Mouse (Mus musculus) CH12.LX (cell line): Measurements from ENCODE around the gene Dmwd. TPM values are rescaled to one million over a fixed set of nuclear protein-coding genes. Genes with fewer than 3 reads are reported as not detected.

Source experiments
- DNase-seq: peaks from one replicate; pipeline ENCODE4 v3.0.0-alpha.2; 2013; ENCODE audit errors: extremely low read depth
- H3K27ac ChIP-seq: 2 replicates; pipeline ENCODE4 v1.5.1; 2012; ENCODE audit warnings: low read depth, mild to moderate bottlenecking, control low read depth, moderate library complexity; ENCODE audit not compliant: insufficient read depth
- H3K27me3 ChIP-seq: replicated peaks from 2 replicates; pipeline ENCODE3; 2012; ENCODE audit warnings: inconsistent platforms
- H3K36me3 ChIP-seq, 2 experiments: replicated peaks in 1 of 2; 2 replicates each; pipeline versions ENCODE3 to v1.6.1; 2012; ENCODE audit warnings: inconsistent platforms in 1 of 2, low read length in 1 of 2, mild to moderate bottlenecking in 1 of 2, mixed read lengths in 1 of 2, moderate library complexity in 1 of 2; ENCODE audit not compliant: control insufficient read depth in 1 of 2, insufficient read depth in 1 of 2
- H3K4me1 ChIP-seq, 2 experiments: 2 replicates each; pipeline ENCODE4 v1.6.1; 2012; ENCODE audit warnings: inconsistent platforms in 1 of 2, moderate library complexity in 1 of 2; ENCODE audit not compliant: insufficient read depth in 2 of 2, control insufficient read depth in 1 of 2
- H3K4me2 ChIP-seq: 2 replicates; pipeline ENCODE4 v1.6.1; 2012; ENCODE audit warnings: low read depth, mild to moderate bottlenecking, control low read depth; ENCODE audit not compliant: poor library complexity, insufficient read depth, severe bottlenecking
- H3K4me3 ChIP-seq, 3 experiments: fragments of 150-350 bp in 1 of 3; sonication (generic) in 1 of 3; replicated peaks in 1 of 3; 2 replicates each; pipeline versions ENCODE3 to v1.5.1; 2011 to 2012; ENCODE audit warnings: low read depth in 2 of 3, low read length in 2 of 3, mild to moderate bottlenecking in 2 of 3, moderate library complexity in 2 of 3, control low read depth in 1 of 3, improper control_type of control experiment in 1 of 3, inconsistent platforms in 1 of 3, mixed read lengths in 1 of 3; ENCODE audit not compliant: poor library complexity in 1 of 3
- H3K79me2 ChIP-seq: replicated peaks from 2 replicates; pipeline ENCODE4 v1.6.1; 2012; ENCODE audit warnings: mild to moderate bottlenecking, moderate library complexity; ENCODE audit not compliant: control insufficient read depth, poor library complexity, insufficient read depth, severe bottlenecking; ENCODE audit errors: extremely low read depth
- H3K9ac ChIP-seq: 2 replicates; pipeline ENCODE4 v1.6.1; 2012; ENCODE audit warnings: low read depth, mild to moderate bottlenecking, control low read depth, moderate library complexity; ENCODE audit not compliant: insufficient read depth
- H3K9me3 ChIP-seq: replicated peaks from 2 replicates; pipeline ENCODE3; 2012; ENCODE audit warnings: low read length, inconsistent platforms, mixed read lengths
- BHLHE40 ChIP-seq: IDR thresholded peaks from 2 replicates; pipeline ENCODE4 v1.6.1; 2011; ENCODE audit warnings: mild to moderate bottlenecking, low read depth, low read length, improper control_type of control experiment
- CHD1 ChIP-seq: IDR thresholded peaks from 2 replicates; pipeline ENCODE4 v1.6.1; 2012; ENCODE audit warnings: low read depth, low read length, improper control_type of control experiment, inconsistent platforms
- CHD2 ChIP-seq: IDR thresholded peaks from 2 replicates; pipeline ENCODE4 v1.6.1; 2011; ENCODE audit warnings: low read length, improper control_type of control experiment
- CTCF ChIP-seq, 2 experiments: IDR thresholded peaks in 1 of 2; conservative IDR thresholded peaks in 1 of 2; 2 replicates each; pipeline ENCODE4 v1.5.1; 2011 to 2012; ENCODE audit warnings: low read depth in 2 of 2, low read length in 2 of 2, improper control_type of control experiment in 1 of 2, inconsistent platforms in 1 of 2, mild to moderate bottlenecking in 1 of 2, moderate library complexity in 1 of 2
- E2F4 ChIP-seq: IDR thresholded peaks from 2 replicates; pipeline ENCODE4 v1.6.1; 2011; ENCODE audit warnings: low read depth, low read length, improper control_type of control experiment; ENCODE audit not compliant: insufficient replicate concordance
- ELF1 ChIP-seq: IDR thresholded peaks from 2 replicates; pipeline ENCODE4 v1.6.1; 2014; ENCODE audit warnings: low read depth, mild to moderate bottlenecking, inconsistent platforms, low read length, improper control_type of control experiment
- EP300 ChIP-seq: IDR thresholded peaks from 2 replicates; pipeline ENCODE4 v1.6.1; 2011; ENCODE audit warnings: low read length, improper control_type of control experiment
- GABPA ChIP-seq: IDR thresholded peaks from 2 replicates; pipeline ENCODE4 v1.6.1; 2012; ENCODE audit warnings: low read depth, low read length, improper control_type of control experiment, inconsistent platforms; ENCODE audit not compliant: insufficient replicate concordance
- HCFC1 ChIP-seq: IDR thresholded peaks from 2 replicates; pipeline ENCODE4 v1.6.1; 2012; ENCODE audit warnings: low read depth, mild to moderate bottlenecking, inconsistent platforms, low read length, improper control_type of control experiment
- JUND ChIP-seq: conservative IDR thresholded peaks from 2 replicates; pipeline ENCODE4 v1.6.1; 2011; ENCODE audit warnings: low read depth, low read length, improper control_type of control experiment
- KAT2A ChIP-seq: IDR thresholded peaks from 2 replicates; pipeline ENCODE4 v1.6.1; 2012; ENCODE audit warnings: low read length, improper control_type of control experiment, inconsistent platforms; ENCODE audit not compliant: insufficient replicate concordance
- MAX ChIP-seq: IDR thresholded peaks from 2 replicates; pipeline ENCODE4 v1.6.1; 2011; ENCODE audit warnings: low read length, improper control_type of control experiment
- MAZ ChIP-seq: IDR thresholded peaks from 2 replicates; pipeline ENCODE4 v1.6.1; 2012; ENCODE audit warnings: low read depth, mild to moderate bottlenecking, inconsistent platforms, low read length, improper control_type of control experiment, moderate library complexity
- MEF2A ChIP-seq: IDR thresholded peaks from 2 replicates; pipeline ENCODE4 v1.6.1; 2014; ENCODE audit warnings: low read depth, mild to moderate bottlenecking, inconsistent platforms, low read length, improper control_type of control experiment, borderline replicate concordance
- MXI1 ChIP-seq: IDR thresholded peaks from 2 replicates; pipeline ENCODE4 v1.6.1; 2011; ENCODE audit warnings: mild to moderate bottlenecking, low read depth, low read length, improper control_type of control experiment
- NELFE ChIP-seq: IDR thresholded peaks from 2 replicates; pipeline ENCODE4 v1.6.1; 2011; ENCODE audit warnings: low read depth, low read length, improper control_type of control experiment
- NRF1 ChIP-seq: IDR thresholded peaks from 2 replicates; pipeline ENCODE4 v1.6.1; 2014; ENCODE audit warnings: low read depth, mild to moderate bottlenecking, inconsistent platforms, low read length, improper control_type of control experiment, moderate library complexity
- PAX5 ChIP-seq: IDR thresholded peaks from 2 replicates; pipeline ENCODE4 v1.6.1; 2012; ENCODE audit warnings: low read length, inconsistent platforms, mixed read lengths
- POLR2A ChIP-seq: IDR thresholded peaks from 2 replicates; pipeline ENCODE4 v1.6.1; 2011; ENCODE audit warnings: low read depth, mild to moderate bottlenecking, improper control_type of control experiment, low read length
- POLR2AphosphoS2 ChIP-seq: IDR thresholded peaks from 2 replicates; pipeline ENCODE4 v1.6.1; 2011; ENCODE audit warnings: low read depth, low read length, improper control_type of control experiment
- RAD21 ChIP-seq: IDR thresholded peaks from 2 replicates; pipeline ENCODE4 v1.6.1; 2011; ENCODE audit warnings: low read depth, mild to moderate bottlenecking, low read length, improper control_type of control experiment, moderate library complexity
- RCOR1 ChIP-seq: conservative IDR thresholded peaks from 2 replicates; pipeline ENCODE4 v1.6.1; 2012; ENCODE audit warnings: low read depth, mild to moderate bottlenecking, inconsistent platforms, low read length, improper control_type of control experiment
- SIN3A ChIP-seq: IDR thresholded peaks from 2 replicates; pipeline ENCODE4 v1.6.1; 2012; ENCODE audit warnings: low read length, improper control_type of control experiment, inconsistent platforms
- SMC3 ChIP-seq: IDR thresholded peaks from 2 replicates; pipeline ENCODE4 v1.6.1; 2011; ENCODE audit warnings: low read depth, low read length, improper control_type of control experiment
- TBP ChIP-seq: conservative IDR thresholded peaks from 2 replicates; pipeline ENCODE4 v1.6.1; 2011; ENCODE audit warnings: low read depth, low read length, improper control_type of control experiment
- TCF12 ChIP-seq: IDR thresholded peaks from 2 replicates; pipeline ENCODE4 v1.6.1; 2014; ENCODE audit warnings: low read depth, mild to moderate bottlenecking, inconsistent platforms, low read length, improper control_type of control experiment
- UBTF ChIP-seq: IDR thresholded peaks from 2 replicates; pipeline ENCODE4 v1.6.1; 2012; ENCODE audit warnings: low read depth, mild to moderate bottlenecking, inconsistent platforms, low read length, improper control_type of control experiment, moderate library complexity
- USF1 ChIP-seq: IDR thresholded peaks from 2 replicates; pipeline ENCODE4 v1.6.1; 2014; ENCODE audit warnings: low read depth, mild to moderate bottlenecking, inconsistent platforms, low read length, improper control_type of control experiment
- ZMIZ1 ChIP-seq: IDR thresholded peaks from 2 replicates; pipeline ENCODE4 v1.6.1; 2012; ENCODE audit warnings: low read depth, mild to moderate bottlenecking, inconsistent platforms, low read length, improper control_type of control experiment
- ZNF384 ChIP-seq: IDR thresholded peaks from 2 replicates; pipeline ENCODE4 v1.6.1; 2012; ENCODE audit warnings: low read depth, low read length, improper control_type of control experiment, inconsistent platforms
- dilution Hi-C: fragments of 300-500 bp; cut with MboI; formaldehyde crosslinking; loops from 2 replicates; pipeline ENCODE4 v1.14.3; 2020; ENCODE audit warnings: low sequenced_read_pairs; ENCODE audit not compliant: extremely low pct_unique_long_range_greater_than_20kb, extremely low pct_ligation_motif_present
- in situ Hi-C: fragments of 300-500 bp; cut with MboI; formaldehyde crosslinking; loops from 3 replicates; pipeline ENCODE4 v1.14.3; 2019; ENCODE audit warnings: low sequenced_read_pairs, low pct_ligation_motif_present, low pct_unique_long_range_greater_than_20kb, mixed read lengths
- polyA plus RNA-seq: library from polyadenylated mRNA; unstranded; fragments of >175 nt; gene quantifications from 2 replicates; pipeline ENCODE4 v1.2.1, GENCODE M21; 2012; ENCODE audit warnings: low read depth; ENCODE audit not compliant: insufficient read length
- total RNA-seq, 2 experiments: library from RNA; depleted of rRNA; stranded (reverse); fragments of 300-350 nt in 1 of 2; fragments of >200 nt in 1 of 2; gene quantifications; 2 replicates each; pipeline ENCODE4 v1.2.3; 2012 to 2014

The Dmwd gene
- total and polyA plus RNA-seq, 3 experiments, result not detected

- H3K36me3 ChIP-seq, result peaks cover 0 to 5% of the 10 kb centered on the region in 2 experiments
- DNase-seq, result no peak
- peaks cover 1% of the 10 kb centered on the region for H3K27me3 ChIP-seq
- in situ Hi-C loops, result no loop called here
- peaks cover 21% of the 10 kb centered on the region for H3K79me2 ChIP-seq
- H3K4me2 ChIP-seq, result 0 out of 2 replicates have a peak overlapping the region, but pooled peaks have one; percentile 7
- TF ChIP-seq EP300 (no peak), HCFC1 (no peak), JUND (no peak), UBTF (no peak), BHLHE40 (no peak), TBP (no peak), MXI1 (no peak), SIN3A (no peak), ELF1 (no peak), USF1 (no peak), ZMIZ1 (no peak)
- TF ChIP-seq, all 38 proteins: peak for 0
- no peak overlapping the region for H3K4me3 ChIP-seq
- dilution Hi-C loops, result no loop called here
- peaks cover 10% of the 10 kb centered on the region for H3K9me3 ChIP-seq
- peaks cover 9 to 16% of the 10 kb centered on the region in 2 experiments; a peak in 3 of 4 replicates for H3K4me1 ChIP-seq
- no peak overlapping the region for H3K27ac ChIP-seq
- H3K9ac ChIP-seq, result no peak overlapping the region
Measured at GRCm38 (mm10) chr7:19119083-19119482, 43.1 kb downstream of the Dmwd start.

- dilution Hi-C loops, result no loop called here
- no peaks in the 10 kb centered on the region for H3K27me3 ChIP-seq
- peak; percentile 60 for TF ChIP-seq MAZ
- no peak for TF ChIP-seq SMC3
- TF ChIP-seq HCFC1, result peak; percentile 100
- TF ChIP-seq NRF1, result peak; percentile 85
- no peak for TF ChIP-seq ZNF384
- no peak for TF ChIP-seq E2F4
- TF ChIP-seq PAX5, result no peak
- peak; percentile 66; the same call in 1 of the 2 replicates for TF ChIP-seq POLR2AphosphoS2
- TF ChIP-seq GABPA, result peak; percentile 78; the same call in 1 of the 2 replicates
- TF ChIP-seq ELF1, result peak; percentile 100
- TF ChIP-seq KAT2A, result peak; percentile 97
- peak; percentile 64; the same call in 1 of the 2 replicates for TF ChIP-seq CHD2
- TF ChIP-seq EP300, result no peak
- TF ChIP-seq MEF2A, result 0 out of 2 replicates have a peak, but pooled peaks have one; percentile 26
- TF ChIP-seq RAD21, result no peak
- no peak for TF ChIP-seq TBP
- TF ChIP-seq ZMIZ1, result peak; percentile 90
- TF ChIP-seq CHD1, result no peak
- peak; percentile 87 for TF ChIP-seq TCF12
- TF ChIP-seq JUND, result no peak
- TF ChIP-seq RCOR1, result no peak
- no peak for TF ChIP-seq BHLHE40
- TF ChIP-seq MXI1, result peak; percentile 70; the same call in 1 of the 2 replicates
- TF ChIP-seq CTCF (conservative IDR thresholded peaks at IDR 0.05 in 1 of 2, IDR thresholded peaks at IDR 0.05 in 1 of 2; ENCODE audit: low read depth in 2 of 2, low read length in 2 of 2), result no peak
- TF ChIP-seq MAX, result no peak
- TF ChIP-seq POLR2A, result peak; percentile 98
- peak; percentile 91 for TF ChIP-seq SIN3A
- peak; percentile 96 for TF ChIP-seq NELFE
Measured at GRCm38 (mm10) chr7:19119631-19120429, 43.8 kb downstream of the Dmwd start, which contains the start of gene Fbxo46. Fbxo46 (plus strand) TSS chr7:19119859.

More at GRCm38 (mm10) chr7:19119631-19120429, 43.8 kb downstream of the Dmwd start, which contains the start of gene Fbxo46:
- H3K9ac ChIP-seq, result peak within 1 kb of the TSS; percentile 93
- peak within 1 kb of the TSS; percentile 63 to 95 (median 67) for H3K4me3 ChIP-seq
- peaks cover 10% of the 10 kb centered on the region for H3K9me3 ChIP-seq
- H3K79me2 ChIP-seq, result peaks cover 21% of the 10 kb centered on the region
- DNase-seq, result peak; percentile 99
- H3K4me1 ChIP-seq, result peaks cover 9 to 16% of the 10 kb centered on the region in 2 experiments; a peak in 3 of 4 replicates
- H3K36me3 ChIP-seq, result peaks cover 0 to 12% of the 10 kb centered on the region in 2 experiments
- in situ Hi-C loops, result no loop called here
- H3K4me2 ChIP-seq, result peak within 1 kb of the TSS; percentile 48
- H3K27ac ChIP-seq, result no peak within 1 kb of the TSS
